Mouse (Mus musculus) kidney, adult 2 months (tissue): ENCODE data around the gene Mpo.

ENCODE experiments used
- CTCF ChIP-seq: fragments of 200-500 bp; conservative IDR thresholded peaks from 2 replicates; pipeline ENCODE4 v1.5.1; 2011; ENCODE audit warnings: low read depth, mild to moderate bottlenecking, control low read depth, low read length, moderate library complexity, mixed read lengths; ENCODE audit not compliant: insufficient read depth, insufficient read length
- POLR2A ChIP-seq: fragments of 200-500 bp; IDR thresholded peaks from one replicate; pipeline ENCODE4 v1.6.1; 2011; ENCODE audit warnings: low read depth, low read length, control low read depth

- TF ChIP-seq CTCF (no peak), POLR2A (no peak)
These were observed 3.3 kb upstream of the Mpo start for GRCm38 (mm10) chr11:87790088-87790487.
